Mouse (Mus musculus) midbrain, postnatal 0 days (tissue): ENCODE measurements around the gene Zfp239. TPM values are rescaled to one million over a fixed set of nuclear protein-coding genes. Genes with fewer than 3 reads are reported as not detected.

ENCODE experiments used
- ATAC-seq: fragments of 200-750 bp; cut with Nextera tagmentation; 2 replicates; pipeline ENCODE4 v1.8.0; 2017; ENCODE audit warnings: moderate number of reproducible peaks, mild to moderate bottlenecking, moderate TSS enrichment, moderate library complexity; ENCODE audit not compliant: low FRiP score
- DNase-seq: peaks from one replicate; pipeline ENCODE4 v3.0.0-alpha.2; 2015; ENCODE audit warnings: low spot score
- H3K27ac ChIP-seq: fragments of 300-500 bp; sonication (generic); 2 replicates; pipeline ENCODE4 v1.5.1; 2014; ENCODE audit warnings: low read depth, mild to moderate bottlenecking, low read length, mixed read lengths
- H3K27me3 ChIP-seq: fragments of 300-500 bp; sonication (generic); 2 replicates; pipeline ENCODE4 v1.6.1; 2014; ENCODE audit warnings: low read length, control low read depth, mixed read lengths; ENCODE audit not compliant: insufficient read depth
- H3K36me3 ChIP-seq: fragments of 300-500 bp; sonication (generic); 2 replicates; pipeline ENCODE4 v1.6.1; 2014; ENCODE audit warnings: low read length, control low read depth, mixed read lengths; ENCODE audit not compliant: insufficient read depth
- H3K4me1 ChIP-seq: fragments of 300-500 bp; sonication (generic); 2 replicates; pipeline ENCODE4 v1.6.1; 2014; ENCODE audit warnings: mild to moderate bottlenecking, control low read depth, antibody characterized with exemption, low read length, mixed read lengths; ENCODE audit not compliant: insufficient read depth
- H3K4me2 ChIP-seq: fragments of 300-500 bp; sonication (generic); 2 replicates; pipeline ENCODE4 v1.6.1; 2014; ENCODE audit warnings: low read depth, mild to moderate bottlenecking, low read length, mixed read lengths; ENCODE audit not compliant: poor library complexity, severe bottlenecking
- H3K4me3 ChIP-seq: fragments of 300-500 bp; sonication (generic); 2 replicates; pipeline ENCODE4 v1.5.1; 2014; ENCODE audit warnings: low read depth, mild to moderate bottlenecking, low read length, moderate library complexity
- H3K9ac ChIP-seq: fragments of 300-500 bp; sonication (generic); replicated peaks from 2 replicates; pipeline ENCODE4 v1.6.1; 2014; ENCODE audit warnings: mild to moderate bottlenecking, low read length, moderate library complexity, mixed read lengths; ENCODE audit not compliant: poor library complexity, severe bottlenecking
- H3K9me3 ChIP-seq: fragments of 300-500 bp; sonication (generic); 2 replicates; pipeline ENCODE4 v1.6.1; 2016; ENCODE audit warnings: low read length, control low read depth
- CTCF ChIP-seq: IDR thresholded peaks from 2 replicates; pipeline ENCODE4 v1.5.1; 2016; ENCODE audit warnings: antibody characterized with exemption, mild to moderate bottlenecking
- WGBS: fragments of 180-500 bp; shearing (Covaris S2); extraction: QIAGEN DNeasy Blood & Tissue Kit; methylation state at CpG from one replicate; pipeline ENCODE4 v1.1.7; 2014; 5-methylcytosine and 5-hydroxymethylcytosine counted together
- polyA plus RNA-seq: library from polyadenylated mRNA; unstranded; fragments of >200 nt; fragmentation: Nextera tagmentation; extraction: Ambion mirVana; gene quantifications from 2 replicates; pipeline ENCODE4 v1.2.1, GENCODE M21; 2015
- total RNA-seq: library from RNA; depleted of rRNA; stranded (reverse); fragments of >200 nt; gene quantifications from 2 replicates; pipeline ENCODE4 v1.2.3, GENCODE M21; 2014

Gene Zfp239
- total and polyA plus RNA-seq, 2 experiments from 2014 or later, result 14.5 to 16.6 TPM

DNA sequence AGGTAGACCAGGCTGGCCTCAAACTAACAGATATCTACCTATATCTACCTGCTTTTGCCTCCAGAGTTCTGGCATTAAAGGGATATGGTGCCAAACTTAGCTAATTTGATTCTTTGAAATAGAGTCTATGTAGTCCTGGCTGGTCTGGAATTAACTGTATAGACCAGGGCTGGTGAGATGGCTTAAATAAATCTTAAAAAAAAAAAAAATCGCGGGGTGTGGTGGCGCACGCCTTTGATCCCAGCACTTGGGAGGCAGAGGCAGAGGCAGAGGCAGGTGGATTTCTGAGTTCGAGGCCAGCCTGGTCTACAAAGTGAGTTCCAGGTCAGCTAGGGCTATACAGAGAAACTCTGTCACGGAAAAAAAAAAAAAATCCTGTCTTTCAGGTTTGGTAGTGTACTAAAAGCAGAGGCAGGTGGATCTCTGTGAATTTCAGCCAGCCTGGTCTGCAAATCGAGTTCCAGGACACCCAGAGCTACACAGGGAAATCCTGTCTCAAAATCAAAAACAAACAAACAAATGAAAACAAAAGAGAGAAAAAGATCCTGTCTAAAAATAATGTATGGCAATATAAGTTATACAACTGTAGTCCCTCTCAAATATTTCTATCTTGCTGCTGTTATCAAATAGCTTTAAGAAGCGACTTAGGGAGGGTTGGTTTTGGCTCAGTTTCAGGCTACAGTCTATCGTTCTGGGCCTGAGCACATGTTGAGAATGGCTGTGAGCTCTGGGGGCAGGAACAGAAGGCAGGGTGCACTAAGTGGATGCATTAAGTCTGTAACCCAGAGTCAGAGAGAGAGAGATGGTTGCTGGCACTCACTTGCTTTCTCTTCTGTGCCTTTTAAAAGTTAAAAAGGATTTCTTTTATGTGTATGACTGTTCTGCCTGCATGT, 39.9 kb downstream of the Zfp239 start:
- H3K9me3 ChIP-seq, result no peaks in the 10 kb centered on the region
- no peak for DNase-seq
- no peak overlapping the region for H3K4me3 ChIP-seq
- H3K4me2 ChIP-seq, result no peak overlapping the region
- H3K4me1 ChIP-seq, result no peaks in the 10 kb centered on the region; the same call in 1 of the 2 replicates
- ATAC-seq, result no peak
- H3K27me3 ChIP-seq, result no peaks in the 10 kb centered on the region
- 77% methylated on average over 9 of the region's 9 CpGs for WGBS
- no peak overlapping the region for H3K27ac ChIP-seq
- no peak for TF ChIP-seq CTCF
- no peak overlapping the region for H3K9ac ChIP-seq
- H3K36me3 ChIP-seq, result no peaks in the 10 kb centered on the region

DNA sequence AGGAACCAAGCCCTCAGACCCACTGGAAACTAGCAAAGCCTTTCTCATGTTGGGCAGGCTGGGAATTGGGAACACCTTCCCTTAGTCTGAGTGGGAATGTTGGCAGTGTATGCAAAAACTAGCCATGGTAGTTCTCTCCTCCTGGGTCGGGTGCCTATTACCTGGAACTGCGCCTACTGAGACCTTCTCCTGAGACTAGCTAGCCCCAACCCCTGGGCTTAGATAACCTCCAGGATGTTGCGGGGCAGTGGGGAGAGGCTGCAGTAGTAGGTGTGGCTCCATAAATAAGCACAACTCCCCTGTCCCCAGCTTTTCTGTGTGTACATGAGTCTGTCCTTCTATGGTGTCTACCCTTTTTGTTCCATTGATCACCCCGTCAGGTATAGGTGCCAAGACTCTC, 40.7 kb downstream of the Zfp239 start:
- ATAC-seq (no peak), DNase-seq (no peak)
- no peaks in the 10 kb centered on the region for H3K36me3 ChIP-seq
- no peaks in the 10 kb centered on the region for H3K9me3 ChIP-seq
- WGBS, result 83% methylated on average over 4 of the region's 4 CpGs
- no peak overlapping the region for H3K9ac ChIP-seq
- no peak overlapping the region for H3K27ac ChIP-seq
- TF ChIP-seq CTCF, result no peak
- H3K27me3 ChIP-seq, result no peaks in the 10 kb centered on the region
- H3K4me1 ChIP-seq, result no peaks in the 10 kb centered on the region; the same call in 1 of the 2 replicates
- H3K4me2 ChIP-seq, result no peak overlapping the region
- no peak overlapping the region for H3K4me3 ChIP-seq

DNA sequence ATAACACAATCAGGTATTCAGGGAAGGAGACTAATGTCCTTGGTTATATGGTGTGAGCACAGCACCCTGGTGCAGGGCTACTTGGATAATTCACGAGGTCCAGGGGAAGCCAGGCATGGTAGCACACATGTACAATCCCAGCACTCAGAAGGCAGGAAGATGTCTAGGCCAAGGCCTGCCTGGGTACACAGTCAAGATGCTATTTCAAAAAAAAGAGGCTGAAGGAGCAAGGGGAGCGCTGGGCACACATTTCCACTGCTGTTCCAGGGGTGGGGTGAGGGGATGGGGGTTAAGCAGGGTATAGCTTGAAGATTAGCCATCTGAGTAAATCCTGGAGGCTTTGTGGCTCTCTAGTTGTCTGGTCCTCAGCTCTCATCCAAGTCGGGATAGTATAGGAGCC, 41.9 kb downstream of the Zfp239 start:
- ATAC-seq, result no peak
- TF ChIP-seq CTCF, result no peak
- DNase-seq, result no peak
- Histone ChIP-seq H3K4me2 (no peak overlapping the region), H3K4me3 (no peak overlapping the region), H3K4me1 (no peaks in the 10 kb centered on the region; the same call in 1 of the 2 replicates), H3K9ac (no peak overlapping the region), H3K27ac (no peak overlapping the region), H3K36me3 (no peaks in the 10 kb centered on the region), H3K27me3 (no peaks in the 10 kb centered on the region), H3K9me3 (no peaks in the 10 kb centered on the region)
- WGBS, result 74% methylated on average over 3 of the region's 3 CpGs

DNA sequence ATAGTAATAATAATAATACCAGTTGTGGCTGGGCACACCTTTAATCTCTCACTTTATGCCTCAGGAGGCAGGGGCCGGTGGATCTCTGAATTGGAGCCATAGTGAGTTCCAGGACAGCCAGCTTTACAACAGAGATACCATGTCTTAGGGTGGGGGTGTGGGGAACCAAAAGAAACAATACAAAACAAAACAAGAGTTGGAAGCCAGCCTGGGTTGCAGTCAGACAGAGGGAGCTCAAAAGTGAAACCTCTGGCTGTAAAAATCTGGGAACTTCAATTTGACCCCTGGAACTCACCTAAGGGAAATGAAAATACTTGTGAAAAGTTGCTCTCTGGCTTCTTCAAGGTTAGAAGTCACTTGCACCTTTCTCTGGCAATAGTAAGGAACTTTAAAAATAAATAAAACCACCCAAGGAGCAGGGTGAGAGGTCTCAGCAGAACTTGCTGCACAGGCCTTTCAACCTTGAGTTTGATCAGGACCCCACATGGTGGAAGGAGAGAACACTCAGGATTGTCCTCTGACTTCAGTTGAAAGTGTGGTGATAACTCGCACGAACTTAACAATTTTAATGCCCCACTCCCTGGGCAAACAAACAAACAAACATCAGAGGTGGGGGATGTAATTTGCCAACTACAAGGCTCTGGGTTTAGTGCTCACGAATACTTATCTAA, 43.5 kb downstream of the Zfp239 start:
- H3K4me3 ChIP-seq, result peak overlapping the region; percentile 81; the same call in 1 of the 2 replicates
- ATAC-seq (no peak), DNase-seq (no peak)
- no peak overlapping the region for H3K9ac ChIP-seq
- WGBS, result 31% methylated on average over 4 of the region's 4 CpGs
- peak overlapping the region; percentile 26; the same call in 1 of the 2 replicates for H3K27ac ChIP-seq
- H3K27me3 ChIP-seq, result no peaks in the 10 kb centered on the region
- H3K9me3 ChIP-seq, result no peaks in the 10 kb centered on the region
- H3K4me2 ChIP-seq, result peak overlapping the region; percentile 46
- H3K4me1 ChIP-seq, result no peaks in the 10 kb centered on the region; the same call in 1 of the 2 replicates
- H3K36me3 ChIP-seq, result no peaks in the 10 kb centered on the region
- no peak for TF ChIP-seq CTCF

DNA sequence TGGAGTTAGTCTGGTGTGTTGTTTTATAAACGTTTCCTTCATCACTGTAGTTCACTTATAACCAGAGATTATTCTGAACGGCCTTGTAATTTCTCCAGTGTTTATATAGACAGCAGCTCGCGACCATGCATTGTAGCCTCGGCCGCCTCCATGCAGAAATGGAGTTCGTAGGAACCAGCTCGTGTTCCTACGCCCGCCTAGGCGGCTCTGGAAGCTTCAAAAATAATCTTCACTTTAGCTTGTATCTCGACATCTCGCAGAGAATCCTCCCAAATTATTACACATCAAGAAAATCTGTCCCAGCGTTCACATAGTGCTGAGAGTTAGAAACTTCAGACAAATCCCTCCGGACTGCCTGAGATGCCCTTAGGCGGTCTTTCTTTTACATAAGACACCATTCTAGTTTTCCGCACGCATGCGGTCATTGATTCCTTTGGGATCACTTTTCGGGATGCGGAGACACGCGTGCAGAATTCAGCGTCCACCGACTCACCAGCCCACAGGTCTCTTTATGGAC, 44.2 kb downstream of the Zfp239 start:
- H3K9ac ChIP-seq, result 0 out of 2 replicates have a peak overlapping the region, but pooled peaks have one; percentile 3
- under 1% methylated on average over 25 of the region's 25 CpGs for WGBS
- H3K27ac ChIP-seq, result peak overlapping the region; percentile 26
- H3K4me2 ChIP-seq, result peak overlapping the region; percentile 46
- ATAC-seq (peak; percentile 38), DNase-seq (peak; percentile 71)
- no peak for TF ChIP-seq CTCF
- H3K36me3 ChIP-seq, result no peaks in the 10 kb centered on the region
- no peaks in the 10 kb centered on the region; the same call in 1 of the 2 replicates for H3K4me1 ChIP-seq
- no peaks in the 10 kb centered on the region for H3K9me3 ChIP-seq
- peak overlapping the region; percentile 81 for H3K4me3 ChIP-seq
- H3K27me3 ChIP-seq, result no peaks in the 10 kb centered on the region
